Mouse (Mus musculus): ENCODE measurements around the gene Rdh5.

DNA sequence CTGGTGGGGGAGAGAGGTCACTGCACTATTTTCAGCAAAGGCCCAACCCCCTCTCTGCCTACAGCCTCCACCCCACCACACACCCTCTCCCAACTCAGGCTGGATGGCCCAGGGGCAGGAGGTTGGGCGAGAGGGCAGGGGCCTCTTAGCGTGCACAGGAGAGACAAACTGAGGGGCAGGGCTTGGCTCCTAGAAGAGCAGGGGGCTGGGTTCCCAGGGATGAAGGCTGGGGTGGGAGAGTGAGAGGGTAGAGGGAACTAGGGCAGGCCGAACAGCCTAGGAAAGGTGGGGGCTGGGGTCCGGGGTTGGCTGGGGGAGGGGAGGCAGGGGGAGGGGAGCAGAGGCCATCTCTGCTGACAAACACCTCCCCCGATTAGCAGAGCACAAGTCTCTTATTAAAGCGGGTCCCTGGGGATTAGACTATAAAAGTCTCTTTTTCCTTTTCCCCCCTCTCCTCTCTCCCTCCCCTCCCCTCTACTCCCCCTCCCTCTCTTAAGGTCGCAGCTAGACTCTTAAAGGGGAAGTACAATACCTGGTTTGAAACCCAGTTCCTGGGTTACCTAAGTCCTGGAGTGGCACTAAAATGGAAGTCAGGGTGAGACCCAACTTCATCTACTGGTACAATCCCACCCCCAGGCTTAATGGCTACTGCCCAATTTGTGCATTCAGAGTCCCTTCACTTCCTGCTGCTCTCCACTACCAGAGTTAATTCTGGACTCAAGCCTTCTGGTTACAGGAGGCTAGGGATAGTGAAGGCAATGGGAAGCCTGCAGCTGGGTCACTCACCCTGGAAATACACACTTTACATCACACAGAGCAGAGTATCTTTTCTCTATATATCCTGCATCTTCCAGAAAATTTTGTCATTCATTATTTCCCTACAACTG, 33.5 kb downstream of the Rdh5 start:
- TF ChIP-seq CTCF (IDR thresholded peaks at IDR 0.05; ENCODE audit: low read depth, low read length) (no peak), POLR2A (IDR thresholded peaks at IDR 0.05; ENCODE audit: borderline replicate concordance, low read depth, low read length) (no peak)
